Mouse (Mus musculus) forebrain, embryonic 14.5 days (tissue): Measurements from ENCODE around the gene Map2k1. TPM values are rescaled to one million over a fixed set of nuclear protein-coding genes. Genes with fewer than 3 reads are reported as not detected.

Experiments used
- ATAC-seq: fragments of 200-750 bp; cut with Nextera tagmentation; 2 replicates; pipeline ENCODE4 v1.8.0; 2017; ENCODE audit warnings: mild to moderate bottlenecking, moderate library complexity
- DNase-seq: peaks from one replicate; pipeline ENCODE4 v3.0.0-alpha.2; 2015; ENCODE audit warnings: low spot score
- H3K27ac ChIP-seq: fragments of 300-500 bp; sonication (generic); 2 replicates; pipeline ENCODE4 v1.5.1; 2014; ENCODE audit warnings: low read depth, mild to moderate bottlenecking, control low read depth, low read length, moderate library complexity
- H3K27me3 ChIP-seq: fragments of 300-500 bp; sonication (generic); replicated peaks from 2 replicates; pipeline ENCODE4 v1.6.1; 2014; ENCODE audit warnings: low read length, control low read depth, mixed read lengths; ENCODE audit not compliant: control insufficient read depth, insufficient read depth
- H3K36me3 ChIP-seq: fragments of 300-500 bp; sonication (generic); 2 replicates; pipeline ENCODE4 v1.6.1; 2014; ENCODE audit warnings: low read length, control low read depth; ENCODE audit not compliant: control insufficient read depth, insufficient read depth
- H3K4me1 ChIP-seq: fragments of 300-500 bp; sonication (generic); 2 replicates; pipeline ENCODE4 v1.6.1; 2014; ENCODE audit warnings: antibody characterized with exemption, low read length, control low read depth; ENCODE audit not compliant: control insufficient read depth, insufficient read depth
- H3K4me2 ChIP-seq: fragments of 300-500 bp; sonication (generic); 2 replicates; pipeline ENCODE4 v1.6.1; 2014; ENCODE audit warnings: mild to moderate bottlenecking, control low read depth, low read length
- H3K4me3 ChIP-seq: fragments of 300-500 bp; sonication (generic); 2 replicates; pipeline ENCODE4 v1.5.1; 2014; ENCODE audit warnings: low read depth, low read length, control low read depth
- H3K9ac ChIP-seq: fragments of 300-500 bp; sonication (generic); 2 replicates; pipeline ENCODE4 v1.6.1; 2014; ENCODE audit warnings: mild to moderate bottlenecking, low read length, control low read depth, moderate library complexity
- H3K9me3 ChIP-seq: fragments of 300-500 bp; sonication (generic); replicated peaks from 2 replicates; pipeline ENCODE4 v1.6.1; 2016; ENCODE audit warnings: low read length, control low read depth, mixed read lengths; ENCODE audit not compliant: control insufficient read depth
- WGBS: fragments of 180-500 bp; shearing (Covaris S2); extraction: QIAGEN DNeasy Blood & Tissue Kit; methylation state at CpG from one replicate; pipeline ENCODE4 v1.1.7; 2014; 5-methylcytosine and 5-hydroxymethylcytosine counted together
- polyA plus RNA-seq: library from polyadenylated mRNA; unstranded; fragments of >200 nt; fragmentation: Nextera tagmentation; extraction: Ambion mirVana; gene quantifications from 2 replicates; pipeline ENCODE4 v1.2.1, GENCODE M21; 2014

The Map2k1 gene
- polyA plus RNA-seq, 1 experiment from 2014 or later = 42.2 TPM

DNA sequence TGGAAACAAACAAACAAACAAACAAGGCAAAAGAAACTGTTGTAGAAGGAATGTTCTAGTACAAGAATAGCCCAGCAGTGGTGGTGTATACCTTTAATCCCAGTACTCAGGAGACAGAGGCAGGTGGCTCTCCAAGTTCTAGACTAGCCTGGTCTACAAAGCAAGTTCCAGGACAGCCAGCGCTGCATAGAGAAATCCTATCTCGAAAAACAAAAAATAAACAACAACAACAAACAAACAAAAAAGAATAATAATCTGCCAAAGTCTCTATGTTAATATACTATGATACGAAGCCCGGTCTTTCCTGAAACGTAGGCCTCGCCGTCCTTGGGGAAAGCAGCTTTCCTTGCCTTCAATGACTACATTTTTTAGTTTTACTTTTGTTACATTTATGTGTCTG is 17.4 kb downstream of the Map2k1 start:
- ATAC-seq (no peak), DNase-seq (no peak)
- Histone ChIP-seq H3K9ac (no peak overlapping the region), H3K27me3 (no peaks in the 10 kb centered on the region), H3K9me3 (no peaks in the 10 kb centered on the region), H3K4me3 (no peak overlapping the region), H3K4me2 (no peak overlapping the region), H3K4me1 (peaks cover 7% of the 10 kb centered on the region; the same call in 1 of the 2 replicates), H3K27ac (no peak overlapping the region), H3K36me3 (0 out of 2 replicates have a peak, but pooled peaks cover 2% of the 10 kb centered on the region)
- WGBS = 98% methylated on average over 7 of the region's 7 CpGs

DNA sequence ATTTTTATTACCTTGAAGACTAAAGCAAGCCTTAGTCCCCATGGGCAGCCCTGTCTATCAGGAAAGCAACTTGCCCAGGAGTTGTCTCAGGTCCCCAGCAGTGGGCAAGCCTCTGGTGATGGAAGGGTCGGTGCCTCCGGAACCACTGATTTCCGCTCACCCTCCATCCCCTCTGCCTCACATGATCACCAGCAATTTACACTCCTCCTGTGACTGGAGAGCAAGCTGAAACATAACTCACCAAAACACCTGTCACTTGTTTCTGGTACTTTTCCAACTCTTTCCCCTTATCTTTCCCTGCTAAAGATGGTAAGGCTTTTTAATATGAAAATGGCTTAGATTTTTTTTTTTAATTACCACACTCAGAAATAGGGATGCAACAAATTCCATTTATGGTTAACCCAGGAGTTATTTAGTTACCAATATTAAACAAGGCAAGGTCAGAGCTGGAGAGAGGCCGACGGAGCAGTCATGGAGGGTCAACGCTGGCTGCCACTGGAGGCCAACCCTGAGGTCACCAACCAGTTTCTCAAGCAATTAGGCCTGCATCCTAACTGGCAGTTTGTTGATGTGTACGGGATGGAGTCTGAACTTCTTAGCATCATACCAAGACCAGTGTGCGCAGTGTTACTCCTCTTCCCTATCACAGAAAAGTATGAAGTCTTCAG is 18.5 kb downstream of the Map2k1 start, which contains the start of gene Uchl4:
Uchl4 (plus strand) TSS at position 434 of the 668 bp plus-strand sequence.
- 94% methylated on average over 8 of the region's 8 CpGs for WGBS
- DNase-seq = no peak

DNA sequence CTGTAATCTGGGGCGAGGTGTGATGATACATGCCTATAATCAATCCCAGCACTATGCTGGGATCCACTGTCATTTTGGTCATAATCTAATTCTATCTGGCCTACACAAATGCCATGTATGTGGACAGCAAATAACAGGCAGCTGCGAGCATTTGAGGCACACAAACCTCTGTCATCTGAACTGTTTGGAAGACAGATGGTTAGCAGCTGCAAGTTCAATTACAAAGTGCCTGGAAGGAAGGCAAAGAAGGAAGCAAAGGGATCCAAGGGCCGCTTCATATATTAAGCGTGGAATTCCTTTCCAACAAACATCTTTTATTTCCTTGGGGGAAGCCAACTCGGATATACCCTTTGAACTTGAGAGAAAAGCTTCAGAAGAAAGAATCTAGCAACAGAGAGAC is 19.8 kb downstream of the Map2k1 start:
- Histone ChIP-seq H3K9ac (no peak overlapping the region), H3K4me2 (no peak overlapping the region), H3K27ac (no peak overlapping the region), H3K4me1 (peaks cover 9% of the 10 kb centered on the region; the same call in 1 of the 2 replicates), H3K9me3 (no peaks in the 10 kb centered on the region), H3K4me3 (no peak overlapping the region), H3K27me3 (no peaks in the 10 kb centered on the region), H3K36me3 (0 out of 2 replicates have a peak, but pooled peaks cover 2% of the 10 kb centered on the region)
- DNase-seq = no peak
- WGBS = 75% methylated on average over 5 of the region's 5 CpGs
- no peak for ATAC-seq

More for the DNA sequence above, 18.5 kb downstream of the Map2k1 start, which contains the start of gene Uchl4:
- Histone ChIP-seq H3K4me2 (no peak within 1 kb of the TSS), H3K36me3 (0 out of 2 replicates have a peak, but pooled peaks cover 2% of the 10 kb centered on the region), H3K4me3 (no peak within 1 kb of the TSS), H3K9ac (no peak within 1 kb of the TSS), H3K9me3 (no peaks in the 10 kb centered on the region), H3K27ac (no peak within 1 kb of the TSS), H3K27me3 (no peaks in the 10 kb centered on the region), H3K4me1 (peaks cover 7% of the 10 kb centered on the region; the same call in 1 of the 2 replicates)
- no peak for ATAC-seq

DNA sequence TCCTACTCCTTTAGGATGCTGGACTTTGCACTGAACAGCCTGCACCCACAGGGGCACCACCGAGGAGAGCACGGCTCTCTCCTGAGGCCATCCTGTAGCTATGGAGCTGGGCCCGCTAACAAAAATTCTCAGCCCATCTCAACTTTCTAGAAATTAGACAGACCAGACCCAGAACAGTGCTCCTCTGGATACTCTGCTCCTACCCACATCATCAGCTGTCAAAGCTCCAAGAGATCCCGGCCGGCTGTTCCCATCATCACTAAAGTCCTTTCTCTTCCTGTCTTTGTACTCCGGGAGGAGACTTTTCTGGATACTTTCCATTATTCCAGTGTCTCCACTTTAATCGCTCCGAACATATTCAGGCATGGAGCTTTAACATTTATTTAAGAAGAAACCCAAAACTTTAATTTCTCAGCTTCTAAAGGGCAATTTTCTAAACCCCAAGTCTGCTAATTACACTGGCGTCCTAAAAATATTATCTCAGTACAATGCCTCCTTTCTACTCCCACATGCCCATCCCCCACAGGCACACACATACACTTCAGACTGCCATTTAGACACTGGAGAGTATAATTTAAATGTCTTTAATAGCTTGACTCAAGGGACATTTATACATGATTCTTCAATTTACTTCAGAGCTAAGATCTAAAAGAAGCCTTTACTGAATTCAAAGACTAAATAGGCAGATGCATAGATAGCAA is 21.0 kb downstream of the Map2k1 start:
- H3K27ac ChIP-seq = peak overlapping the region; percentile 29; the same call in 1 of the 2 replicates
- WGBS = 47% methylated on average over 9 of the region's 9 CpGs
- H3K4me3 ChIP-seq = no peak overlapping the region
- DNase-seq (peak; percentile 46), ATAC-seq (no peak)
- no peak overlapping the region for H3K4me2 ChIP-seq
- H3K36me3 ChIP-seq = 0 out of 2 replicates have a peak, but pooled peaks cover 2% of the 10 kb centered on the region
- H3K27me3 ChIP-seq = no peaks in the 10 kb centered on the region
- H3K9ac ChIP-seq = no peak overlapping the region
- peaks cover 9% of the 10 kb centered on the region; the same call in 1 of the 2 replicates for H3K4me1 ChIP-seq
- no peaks in the 10 kb centered on the region for H3K9me3 ChIP-seq

DNA sequence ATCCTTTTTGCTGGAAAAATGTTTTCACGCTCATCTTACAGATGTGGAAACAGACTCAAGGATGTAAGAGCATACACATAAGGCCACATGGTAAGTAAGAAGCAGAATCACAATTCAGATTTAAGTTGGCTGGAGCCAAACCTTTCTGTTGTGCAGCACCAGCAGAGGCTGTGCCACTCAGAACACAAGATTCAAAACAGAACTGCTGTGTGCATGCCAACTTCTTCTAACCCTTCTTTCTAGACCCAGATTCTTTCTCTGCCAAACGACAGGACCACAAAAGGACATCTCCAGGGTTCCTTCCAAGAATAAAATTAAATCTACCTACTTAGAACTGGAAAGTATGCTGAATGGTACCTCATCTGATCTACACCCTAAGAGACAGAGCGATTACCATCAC is 21.8 kb downstream of the Map2k1 start:
- ATAC-seq (no peak), DNase-seq (no peak)
- Histone ChIP-seq H3K4me1 (peaks cover 9% of the 10 kb centered on the region; the same call in 1 of the 2 replicates), H3K9ac (no peak overlapping the region), H3K27me3 (no peaks in the 10 kb centered on the region), H3K4me3 (no peak overlapping the region), H3K27ac (peak overlapping the region; percentile 29; the same call in 1 of the 2 replicates), H3K4me2 (no peak overlapping the region), H3K9me3 (no peaks in the 10 kb centered on the region), H3K36me3 (0 out of 2 replicates have a peak, but pooled peaks cover 2% of the 10 kb centered on the region)
- WGBS = 73% methylated on average over 3 of the region's 3 CpGs

DNA sequence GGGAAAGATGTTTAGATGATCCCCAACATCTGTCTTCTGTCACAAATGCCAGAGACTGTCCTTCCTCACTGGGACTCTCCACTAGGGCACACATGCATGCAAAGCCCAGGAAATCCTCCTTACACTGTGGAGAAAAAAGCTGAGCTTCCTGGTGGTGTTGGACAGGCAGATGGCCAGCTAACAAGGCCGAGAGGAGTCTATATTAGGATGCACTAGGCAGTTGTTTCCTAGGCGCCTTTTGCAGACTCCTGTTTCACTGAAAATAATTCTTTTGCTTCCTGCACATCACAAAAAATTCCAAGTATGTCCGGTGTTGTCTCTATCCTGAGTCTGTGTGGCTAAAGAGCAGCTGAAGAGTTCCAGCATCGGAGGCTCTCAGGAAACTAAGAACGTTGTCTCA is 22.3 kb downstream of the Map2k1 start:
- ATAC-seq = no peak
- Histone ChIP-seq H3K9me3 (no peaks in the 10 kb centered on the region), H3K27me3 (no peaks in the 10 kb centered on the region), H3K4me1 (peaks cover 9% of the 10 kb centered on the region; the same call in 1 of the 2 replicates), H3K9ac (no peak overlapping the region), H3K4me2 (no peak overlapping the region), H3K36me3 (0 out of 2 replicates have a peak, but pooled peaks cover 2% of the 10 kb centered on the region), H3K4me3 (no peak overlapping the region), H3K27ac (peak overlapping the region; percentile 44; the same call in 1 of the 2 replicates)
- no peak for DNase-seq
- WGBS = 86% methylated on average over 5 of the region's 5 CpGs

DNA sequence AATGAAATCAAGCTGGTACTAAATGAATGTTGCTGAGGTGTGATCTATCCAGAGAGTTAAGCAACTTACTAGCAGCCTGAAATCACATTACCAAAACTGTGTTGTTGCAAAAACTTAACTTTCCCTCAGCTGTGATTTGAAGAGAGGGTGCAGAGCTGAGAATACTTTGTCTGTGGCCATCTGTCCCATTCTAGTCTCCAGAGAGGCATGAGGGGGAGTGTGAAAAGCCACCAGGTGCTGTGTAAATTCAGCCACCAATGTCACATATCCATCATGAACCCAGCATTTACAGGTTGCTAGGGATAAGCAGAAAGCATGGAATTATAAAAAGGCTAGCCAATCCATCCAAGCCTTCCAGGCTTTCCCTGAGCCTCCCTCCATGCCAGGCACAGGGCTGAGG is 24.5 kb downstream of the Map2k1 start:
- Histone ChIP-seq H3K36me3 (no peaks in the 10 kb centered on the region), H3K4me2 (no peak overlapping the region), H3K4me1 (peaks cover 9% of the 10 kb centered on the region; the same call in 1 of the 2 replicates), H3K9ac (no peak overlapping the region), H3K9me3 (no peaks in the 10 kb centered on the region), H3K4me3 (no peak overlapping the region), H3K27ac (peak overlapping the region; percentile 1; the same call in 1 of the 2 replicates), H3K27me3 (no peaks in the 10 kb centered on the region)
- no peak for DNase-seq
- ATAC-seq = no peak

DNA sequence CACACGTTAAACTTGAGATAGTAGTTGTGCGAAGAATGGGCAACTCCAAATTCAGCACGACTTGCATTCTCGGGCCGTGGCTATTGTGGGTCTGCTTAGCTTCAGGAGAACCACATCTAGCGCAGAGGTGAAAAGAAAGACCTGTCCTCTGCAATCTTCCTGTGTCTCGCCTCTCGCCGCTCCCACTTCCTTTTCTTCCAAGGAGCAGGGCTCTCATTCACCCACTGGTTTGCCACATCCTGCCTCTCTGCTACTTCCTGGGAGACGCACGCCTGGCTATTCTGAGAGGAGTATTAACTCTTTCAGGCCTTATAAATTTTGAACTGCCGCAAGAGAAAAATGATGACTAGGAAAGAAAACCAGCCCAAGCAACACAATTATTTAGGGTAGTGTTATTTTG is 25.7 kb downstream of the Map2k1 start:
- DNase-seq = no peak
- ATAC-seq = no peak
- no peak overlapping the region for H3K4me2 ChIP-seq
- no peak overlapping the region for H3K4me3 ChIP-seq
- H3K9me3 ChIP-seq = no peaks in the 10 kb centered on the region
- H3K36me3 ChIP-seq = no peaks in the 10 kb centered on the region
- H3K27me3 ChIP-seq = no peaks in the 10 kb centered on the region
- H3K9ac ChIP-seq = no peak overlapping the region
- no peak overlapping the region for H3K27ac ChIP-seq
- 89% methylated on average over 12 of the region's 12 CpGs for WGBS
- peaks cover 9% of the 10 kb centered on the region; the same call in 1 of the 2 replicates for H3K4me1 ChIP-seq
